Mouse (Mus musculus) embryonic fibroblast, embryonic 13.5 days (primary cell): Measurements from ENCODE around the gene Fchsd2.

Source experiments
- CTCF ChIP-seq: IDR thresholded peaks from 2 replicates; pipeline ENCODE4 v1.5.1; 2011; ENCODE audit warnings: mild to moderate bottlenecking, control low read depth, low read length, moderate library complexity, borderline replicate concordance; ENCODE audit not compliant: insufficient read depth
- POLR2A ChIP-seq: IDR thresholded peaks from 2 replicates; pipeline ENCODE4 v1.6.1; 2011; ENCODE audit warnings: low read depth, mild to moderate bottlenecking, control low read depth, low read length, moderate library complexity

GRCm38 (mm10) chr7:101263511-101263910 lies 170.8 kb downstream of the Fchsd2 start:
- TF ChIP-seq CTCF: no peak
- TF ChIP-seq POLR2A: no peak
